Mouse (Mus musculus) induced T-regulatory cell, adult 2 months (primary cell): Measurements from ENCODE around the gene Fbxo36.
A peak's percentile ranks its signal among the peaks of the same experiment; 100 is the strongest.

Source experiments
- DNase-seq: peaks from one replicate; pipeline ENCODE4 v3.0.0-alpha.2; 2012; ENCODE audit warnings: low read depth

Fbxo36 gene

GRCm38 (mm10) chr1:84859597-84859996 lies 20.0 kb downstream of the Fbxo36 start:
- no peak for DNase-seq

GRCm38 (mm10) chr1:84860360-84861254 lies 21.0 kb downstream of the Fbxo36 start:
- no peak for DNase-seq

GRCm38 (mm10) chr1:84861255-84861630 lies 21.6 kb downstream of the Fbxo36 start:
- no peak for DNase-seq

GRCm38 (mm10) chr1:84864645-84865044 lies 25.0 kb downstream of the Fbxo36 start:
- DNase-seq: peak; percentile 7

GRCm38 (mm10) chr1:84866231-84866630 lies 26.6 kb downstream of the Fbxo36 start:
- no peak for DNase-seq

GRCm38 (mm10) chr1:84866706-84867230 lies 27.1 kb downstream of the Fbxo36 start:
- peak; percentile 5 for DNase-seq

- DNase-seq: no peak
Observed at GRCm38 (mm10) chr1:84868311-84868710, 28.7 kb downstream of the Fbxo36 start.

- no peak for DNase-seq
Observed at GRCm38 (mm10) chr1:84868841-84869240, 29.2 kb downstream of the Fbxo36 start.

GRCm38 (mm10) chr1:84869498-84869897 lies 29.9 kb downstream of the Fbxo36 start:
- DNase-seq: no peak

GRCm38 (mm10) chr1:84871131-84871530 lies 31.5 kb downstream of the Fbxo36 start:
- no peak for DNase-seq

- no peak for DNase-seq
Observed at GRCm38 (mm10) chr1:84872105-84872504, 32.5 kb downstream of the Fbxo36 start.

- DNase-seq: no peak
Observed at GRCm38 (mm10) chr1:84872939-84873338, 33.3 kb downstream of the Fbxo36 start.

- DNase-seq: no peak
Observed at GRCm38 (mm10) chr1:84877590-84877989, 37.9 kb downstream of the Fbxo36 start.

- DNase-seq: no peak
Observed at GRCm38 (mm10) chr1:84879571-84880120, 40.0 kb downstream of the Fbxo36 start.

- DNase-seq: peak; percentile 21
Observed at GRCm38 (mm10) chr1:84881248-84882065, 41.8 kb downstream of the Fbxo36 start.

GRCm38 (mm10) chr1:84882066-84882532 lies 42.5 kb downstream of the Fbxo36 start:
- DNase-seq: no peak

- no peak for DNase-seq
Observed at GRCm38 (mm10) chr1:84882937-84883336, 43.3 kb downstream of the Fbxo36 start.

GRCm38 (mm10) chr1:84883889-84884288 lies 44.2 kb downstream of the Fbxo36 start:
- DNase-seq: no peak

GRCm38 (mm10) chr1:84885174-84885573 lies 45.5 kb downstream of the Fbxo36 start:
- DNase-seq: peak; percentile 58

- peak; percentile 52 for DNase-seq
Observed at GRCm38 (mm10) chr1:84885921-84886320, 46.3 kb downstream of the Fbxo36 start.

- no peak for DNase-seq
Observed at GRCm38 (mm10) chr1:84889330-84890004, 49.8 kb downstream of the Fbxo36 start.

- no peak for DNase-seq
Observed at GRCm38 (mm10) chr1:84890005-84890393, 50.4 kb downstream of the Fbxo36 start.
